Mouse (Mus musculus) mouse trophoblast stem cell (cell line): ENCODE data around the gene Man1c1.

Source experiments
- in situ Hi-C, 2 experiments: fragments of 300-500 bp; cut with MseI, MboI; formaldehyde crosslinking; loops; 2 replicates in 1 of 2; 3 replicates in 1 of 2; pipeline ENCODE4 v1.15.1; 2025

The Man1c1 gene

DNA sequence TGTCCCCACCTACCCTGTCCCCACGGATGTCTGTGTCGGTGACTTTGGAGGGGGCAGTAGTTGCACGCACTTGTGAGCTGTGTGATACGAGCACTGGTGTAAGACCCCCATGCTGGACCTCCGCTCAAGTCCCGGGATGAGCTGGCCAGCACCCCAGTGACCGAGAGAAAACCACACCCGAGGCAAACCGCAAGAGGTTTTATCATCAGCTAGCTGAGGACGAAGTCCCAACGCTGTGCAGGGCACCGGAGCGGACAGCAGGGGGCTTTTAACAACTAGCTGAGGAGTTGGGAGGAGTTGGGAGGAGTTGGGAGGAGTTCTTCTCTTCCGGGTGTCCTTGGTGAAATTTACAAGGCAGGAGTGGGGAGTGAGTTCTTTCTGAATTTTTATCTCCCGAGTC is 191.3 kb downstream of the Man1c1 start:
- in situ Hi-C loops: no loop called here

DNA sequence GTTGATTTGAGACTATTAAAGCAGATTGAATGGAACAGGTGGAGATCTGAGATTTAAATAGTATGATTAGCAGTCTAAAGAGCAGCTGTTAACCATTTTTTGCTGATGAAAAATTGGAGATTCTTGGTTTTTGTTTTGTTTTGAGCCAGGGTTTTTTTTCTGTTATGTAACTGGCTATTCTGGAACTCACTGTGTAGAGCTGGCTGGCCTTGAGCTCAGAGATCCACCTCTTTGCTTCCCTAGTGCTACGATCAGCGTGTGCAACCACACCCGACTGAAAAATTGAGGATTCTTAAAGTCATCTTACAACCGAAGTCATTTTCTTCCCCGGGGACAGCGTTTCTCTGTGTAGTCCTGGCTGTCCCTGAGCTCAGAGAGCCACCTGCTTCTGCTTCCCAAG is 192.4 kb downstream of the Man1c1 start:
- in situ Hi-C loops: no loop called here
